Mouse (Mus musculus): ENCODE data around the gene Ric3.
"Not testable (repeated sequence)": the region's sequence is repeated elsewhere in the genome, so short reads cannot be mapped to it uniquely, and the experiment has no call there.

Gene Ric3

DNA sequence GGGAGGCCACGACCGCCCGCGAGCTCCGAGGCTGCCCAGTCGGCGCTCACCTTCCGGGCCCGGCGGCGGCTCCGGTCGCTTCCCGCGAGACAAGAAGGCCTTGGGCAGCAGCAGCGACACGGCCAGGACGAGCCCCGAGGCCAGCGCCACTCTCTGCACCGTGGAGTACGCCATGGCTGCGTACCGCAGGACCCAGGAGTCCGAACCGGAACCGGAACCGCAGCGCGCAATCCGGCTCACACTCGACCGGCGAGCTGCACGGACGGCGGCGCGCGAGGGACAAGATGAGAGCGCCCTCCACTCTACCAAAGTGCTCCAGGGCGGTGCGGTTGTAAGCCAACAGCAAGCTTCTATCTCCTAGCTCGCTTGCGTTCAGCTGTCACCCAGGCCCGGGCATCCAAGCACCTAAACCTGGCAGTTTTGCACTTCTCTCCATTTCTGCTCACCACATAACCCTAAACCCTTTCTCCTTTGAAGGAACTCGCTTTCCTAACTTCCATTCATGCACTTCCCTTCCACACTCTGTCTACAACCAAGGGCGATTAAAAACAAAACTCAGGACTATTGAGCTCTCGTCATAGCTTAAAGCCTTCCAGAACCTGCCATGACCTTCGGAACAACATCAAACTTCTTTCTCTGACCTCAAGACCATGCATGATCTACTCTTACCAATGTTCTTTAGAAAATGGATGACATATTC is at the start of gene Ric3:
TSS of gene Ric3 (minus strand) at position 219 of the 700 bp plus-strand sequence.
- peak; percentile 3 to 5 for DNase-seq

DNA sequence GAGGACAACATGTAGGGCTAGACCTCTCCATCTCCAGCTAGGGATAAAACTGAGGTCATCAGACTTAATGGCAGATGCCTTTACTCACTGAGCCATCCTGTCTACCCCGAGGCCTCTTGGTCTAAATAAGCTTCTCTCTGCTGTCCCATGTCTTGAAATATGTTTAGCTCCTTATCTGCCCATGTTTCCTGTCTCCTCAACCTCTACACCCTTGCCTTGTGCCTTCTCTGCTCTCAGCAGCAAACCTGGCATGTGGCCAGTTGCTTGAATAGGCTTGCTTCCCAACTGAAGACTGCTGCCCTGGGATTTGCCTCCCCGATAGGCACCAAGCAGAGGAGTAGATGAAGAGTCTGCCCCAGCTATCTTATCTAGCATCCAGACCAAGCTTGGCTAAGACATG is 48.4 kb upstream of the Ric3 start:
- no peak for DNase-seq

DNA sequence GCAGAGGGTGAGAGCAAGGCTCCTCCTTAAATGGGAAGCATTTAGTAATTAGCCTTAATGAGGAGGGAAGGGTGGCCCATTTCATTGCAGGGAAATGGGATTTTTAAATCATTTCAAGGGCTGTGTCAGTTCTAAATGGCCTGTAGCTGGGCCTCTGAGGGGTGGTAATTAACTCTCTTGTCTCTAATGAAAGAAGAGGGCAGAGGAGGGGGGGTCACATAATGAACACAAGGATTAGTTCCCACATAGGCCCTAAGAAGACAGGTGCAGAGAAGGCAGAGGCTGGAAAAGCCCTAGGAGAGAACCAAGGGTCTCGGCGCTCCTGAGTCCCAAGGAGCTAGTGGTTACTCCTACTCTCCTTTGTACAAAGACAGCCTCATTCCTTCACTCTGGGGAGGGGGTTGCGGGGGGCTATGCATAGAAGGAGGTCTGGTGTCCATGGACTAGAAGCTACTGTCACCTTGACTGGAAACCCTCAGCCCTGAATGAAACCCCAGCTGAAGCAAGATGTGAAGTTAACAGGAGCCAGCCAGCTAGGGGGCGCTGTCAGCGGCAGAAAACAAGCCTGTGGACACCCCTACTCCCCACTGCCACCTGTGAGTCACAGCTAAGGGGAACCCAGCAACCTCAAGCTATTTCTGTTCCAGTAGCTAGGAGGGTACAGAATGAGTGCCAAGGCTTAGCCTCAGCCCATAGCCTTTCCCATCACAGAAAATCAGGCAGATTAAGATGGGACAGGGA is 47.0 kb upstream of the Ric3 start:
- no peak for DNase-seq

DNA sequence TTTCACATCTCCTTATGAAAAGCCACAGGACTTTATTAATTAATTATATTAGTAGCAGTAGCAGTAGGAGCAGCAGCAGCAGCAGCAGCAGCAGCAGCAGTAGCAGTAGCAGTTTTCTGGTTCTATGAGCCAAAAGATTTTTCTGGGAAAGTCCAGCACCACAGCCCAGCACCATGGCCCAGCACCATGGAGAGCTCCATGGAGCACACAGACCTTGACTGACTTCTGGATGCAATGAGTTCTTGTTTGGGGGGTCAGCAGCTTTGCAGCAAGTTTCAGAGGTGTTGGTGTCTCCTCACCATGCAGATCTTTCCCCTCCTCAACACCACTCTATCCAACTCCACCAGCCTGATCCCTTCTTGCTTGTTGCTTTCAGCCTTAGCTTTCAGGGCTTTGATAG is 46.3 kb upstream of the Ric3 start:
- no peak for DNase-seq

DNA sequence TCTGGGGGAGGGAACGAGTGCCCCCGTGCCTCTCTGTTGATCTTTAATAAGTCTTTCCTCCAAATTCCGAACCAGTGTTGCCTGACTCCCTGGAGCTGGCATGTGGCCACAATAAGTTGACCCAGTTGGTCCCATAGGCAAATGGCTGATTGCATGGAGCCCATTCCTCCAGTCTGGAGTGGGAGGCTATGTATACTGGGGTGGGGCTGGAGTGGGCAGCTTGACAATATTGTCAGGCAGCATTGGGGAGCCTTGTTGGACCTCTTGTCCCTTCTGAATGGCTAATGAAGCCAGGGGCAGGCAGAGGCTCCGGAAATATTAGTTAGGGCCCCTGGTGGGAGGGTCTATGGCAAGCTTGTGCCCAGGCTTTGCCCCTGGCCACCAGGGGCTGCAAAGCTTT is 32.8 kb upstream of the Ric3 start:
- DNase-seq: no peak

DNA sequence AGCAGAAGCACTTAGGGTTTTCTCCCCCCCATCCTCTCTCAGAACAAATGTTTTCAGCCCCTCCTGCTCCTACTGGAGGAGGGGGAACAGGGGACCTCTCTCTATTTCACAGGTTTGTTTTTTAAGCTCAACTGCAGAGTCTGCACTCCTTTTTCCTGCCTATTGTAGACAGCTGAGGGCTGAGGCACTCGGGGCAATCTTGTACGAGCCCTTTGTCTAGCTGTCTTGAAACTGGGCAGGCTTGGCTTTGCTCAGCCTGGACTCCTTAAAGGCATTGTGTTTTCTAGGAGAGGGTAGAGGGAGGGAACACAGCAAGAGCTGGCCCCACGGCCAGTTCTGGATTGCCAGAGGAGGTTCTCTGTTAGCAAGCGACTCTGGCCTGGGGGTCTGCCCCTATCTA is 32.4 kb upstream of the Ric3 start:
- DNase-seq: not testable (repeated sequence)

DNA sequence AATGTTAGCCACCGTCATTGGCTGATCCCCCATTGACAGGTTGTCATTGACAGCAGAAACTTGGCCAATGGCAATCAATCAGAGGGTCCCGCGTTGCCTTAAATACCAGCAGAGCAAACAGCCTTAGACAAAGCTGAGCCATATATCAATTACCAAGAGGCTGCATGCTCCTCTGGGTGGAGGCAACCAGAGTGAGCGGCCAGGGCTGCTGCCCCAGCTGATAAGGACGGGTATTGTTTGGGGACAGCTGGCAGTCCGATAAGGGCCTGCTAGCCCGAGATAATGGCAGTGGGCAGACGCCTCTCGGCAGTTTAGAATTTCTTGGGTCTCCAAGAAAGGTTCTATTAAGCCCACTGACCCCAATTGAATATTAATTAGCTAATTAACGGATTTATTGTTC is 31.8 kb upstream of the Ric3 start:
- no peak for DNase-seq

DNA sequence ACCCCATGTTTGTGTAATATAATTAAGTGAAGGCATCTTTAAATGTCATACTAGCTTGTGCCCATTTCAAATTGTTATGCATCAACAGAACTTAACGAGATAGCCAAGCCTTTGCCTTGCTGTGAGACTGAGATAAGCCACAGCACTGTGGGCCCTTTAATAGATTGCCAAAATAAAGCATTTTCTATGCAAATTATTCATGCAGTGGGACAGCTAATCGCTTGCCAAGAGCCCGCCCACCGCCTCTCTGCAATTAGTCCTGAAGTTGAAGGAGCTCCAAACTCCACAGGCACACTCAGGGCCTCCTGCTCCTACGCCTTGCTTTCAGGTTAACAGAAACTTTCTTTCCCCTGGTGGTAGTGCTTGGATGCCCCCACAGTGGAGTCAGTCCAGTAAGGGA is 27.9 kb upstream of the Ric3 start:
- no peak for DNase-seq

DNA sequence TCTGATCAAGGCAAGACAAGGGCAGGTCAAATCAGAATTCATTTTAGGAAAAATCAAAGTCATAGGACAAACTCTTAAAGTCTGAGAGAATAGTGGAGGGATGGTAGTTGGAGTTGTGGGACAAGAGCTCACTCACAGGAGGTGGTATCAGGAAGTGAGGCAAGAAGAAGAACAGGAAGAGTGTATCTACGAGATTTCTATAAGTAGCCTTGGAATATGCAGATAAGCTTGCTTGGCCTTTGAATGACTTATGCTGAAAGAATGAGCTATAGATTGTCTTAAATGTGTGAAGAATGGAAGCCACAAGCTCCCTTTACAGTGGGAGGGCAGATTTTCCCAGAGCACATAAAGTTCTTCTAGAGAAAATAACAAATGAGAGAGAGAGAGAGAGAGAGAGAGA is 21.8 kb upstream of the Ric3 start:
- DNase-seq: no peak

DNA sequence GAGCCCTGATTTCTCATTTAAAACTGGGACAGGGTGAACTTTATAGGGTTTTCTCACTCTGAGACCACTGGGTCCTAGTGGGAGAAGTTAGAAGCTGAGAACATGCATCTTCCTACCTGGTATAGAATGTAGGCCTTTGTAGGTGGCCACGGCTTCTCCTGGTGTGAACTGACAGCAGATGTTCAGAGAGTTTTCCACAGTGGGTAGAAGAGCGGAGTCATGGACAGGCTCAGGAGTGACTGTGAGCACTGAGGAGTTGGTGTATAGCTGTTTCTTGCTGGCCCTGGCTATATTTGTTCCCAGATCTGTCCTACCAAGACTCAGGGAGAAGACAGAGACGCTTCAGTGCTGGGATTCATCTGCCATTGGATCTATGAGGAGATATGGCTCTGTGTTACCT is 18.0 kb upstream of the Ric3 start:
- no peak for DNase-seq

DNA sequence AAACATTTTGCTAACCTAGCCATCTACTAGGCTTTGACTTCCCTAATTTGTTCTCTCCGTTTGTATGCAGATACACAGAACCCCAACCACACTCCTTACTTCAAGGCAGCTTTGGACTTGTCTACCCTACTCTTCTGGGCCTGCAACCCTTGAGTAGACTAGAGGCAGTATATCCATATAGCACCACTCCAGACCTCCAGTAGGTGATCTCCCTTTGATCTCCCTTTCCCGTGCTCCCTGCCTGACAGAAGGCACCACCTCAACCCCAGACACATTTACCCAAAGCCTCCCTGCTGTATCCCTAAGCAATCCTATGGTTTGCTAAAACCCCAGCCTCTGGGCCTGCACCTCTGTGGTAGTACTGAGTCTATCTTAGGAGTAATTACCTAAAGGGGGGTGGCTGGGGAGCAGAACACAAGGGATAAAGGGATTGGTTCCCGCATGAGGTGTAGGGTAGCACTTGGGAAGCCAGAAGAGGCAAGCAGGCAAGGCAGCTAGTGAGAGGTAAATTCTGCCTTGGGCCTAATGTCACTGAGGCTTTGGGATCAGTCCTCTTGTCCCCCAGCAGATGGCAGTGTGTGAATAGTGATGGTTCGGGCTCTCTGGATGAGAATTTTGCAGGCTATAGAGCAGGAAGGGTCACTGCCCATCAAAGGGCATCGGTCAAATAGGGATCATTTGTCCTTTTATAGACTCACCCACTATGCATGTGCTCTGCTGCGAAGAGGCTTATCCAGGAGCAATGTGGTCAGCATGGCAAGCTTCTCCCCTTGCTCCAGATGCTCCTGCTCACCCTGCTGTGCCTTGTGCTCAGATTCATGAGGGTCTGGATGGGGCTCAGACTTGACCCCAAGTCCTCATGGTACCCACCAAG is 15.3 kb upstream of the Ric3 start:
- no peak for DNase-seq

DNA sequence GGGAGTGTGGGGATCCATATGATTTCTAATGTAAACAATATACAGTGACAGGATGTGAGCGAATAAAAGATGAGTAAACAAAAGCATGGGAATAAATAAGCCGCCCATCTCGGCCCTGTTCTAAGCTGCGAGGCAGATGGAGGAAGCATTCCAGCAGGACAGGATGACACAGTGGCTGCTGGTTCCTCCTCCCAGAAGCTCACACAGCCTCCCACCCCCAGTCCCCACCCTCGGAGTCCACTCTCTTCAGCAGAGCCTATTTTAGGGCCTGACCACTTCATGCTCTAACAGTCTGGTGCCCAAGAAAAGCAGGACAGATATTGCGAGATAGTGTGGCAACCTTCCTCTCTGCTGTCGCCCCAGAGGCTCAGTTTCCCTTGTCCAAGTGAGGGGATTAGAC is 14.1 kb upstream of the Ric3 start:
- no peak for DNase-seq

DNA sequence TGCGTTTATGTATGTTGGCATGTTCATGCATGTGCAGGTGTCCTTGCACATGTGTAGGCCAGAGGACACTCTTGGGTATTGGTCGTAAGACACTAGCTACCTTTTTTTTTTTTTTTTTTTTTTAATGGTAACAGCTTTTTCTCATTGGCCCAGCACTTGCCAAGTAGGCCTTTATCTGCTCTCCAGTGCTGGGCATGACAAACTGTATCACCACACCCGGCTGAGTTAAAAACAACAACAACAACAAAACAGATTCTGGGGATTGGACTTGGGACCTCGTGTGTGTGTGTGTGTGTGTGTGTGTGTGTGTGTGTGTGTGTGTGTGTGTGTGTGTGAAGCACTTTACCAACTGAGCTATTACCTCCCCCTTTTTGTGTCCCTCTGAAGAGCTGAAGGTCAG is 13.5 kb upstream of the Ric3 start:
- DNase-seq: no peak

DNA sequence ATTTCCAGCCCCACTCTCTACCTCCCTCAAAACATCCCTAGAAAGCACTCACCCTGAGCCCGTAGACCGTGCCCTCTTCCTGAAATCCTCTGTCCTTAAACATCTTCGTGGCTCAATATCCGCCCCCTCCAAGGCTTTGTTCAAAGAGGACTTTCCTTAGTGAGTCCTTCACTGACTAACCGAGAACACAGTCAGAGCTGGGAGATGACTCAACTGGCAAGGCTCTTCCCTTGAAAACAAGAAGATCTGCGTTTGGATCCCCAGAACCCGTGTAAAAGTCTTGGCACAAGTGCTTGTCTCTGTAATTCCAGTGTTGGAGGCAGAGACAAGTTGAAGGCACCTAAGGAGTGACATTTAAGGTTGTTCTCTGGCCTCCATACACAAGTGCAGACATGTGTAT is 11.2 kb upstream of the Ric3 start:
- no peak for DNase-seq

DNA sequence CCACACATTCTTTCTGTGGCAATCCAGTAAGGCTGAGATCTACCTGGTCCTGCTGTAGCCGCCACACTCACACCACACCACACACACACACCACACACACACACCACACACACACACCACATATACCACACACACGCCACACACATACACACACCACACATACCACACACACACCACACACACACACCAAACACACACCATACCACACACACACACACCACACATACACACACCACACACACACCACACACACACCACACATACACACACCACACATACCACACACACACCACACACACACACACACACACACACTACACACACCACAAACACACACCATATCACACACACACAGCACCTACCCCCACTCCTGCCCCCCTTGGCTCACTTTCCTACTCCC is 8.2 kb upstream of the Ric3 start:
- DNase-seq: not testable (repeated sequence)

DNA sequence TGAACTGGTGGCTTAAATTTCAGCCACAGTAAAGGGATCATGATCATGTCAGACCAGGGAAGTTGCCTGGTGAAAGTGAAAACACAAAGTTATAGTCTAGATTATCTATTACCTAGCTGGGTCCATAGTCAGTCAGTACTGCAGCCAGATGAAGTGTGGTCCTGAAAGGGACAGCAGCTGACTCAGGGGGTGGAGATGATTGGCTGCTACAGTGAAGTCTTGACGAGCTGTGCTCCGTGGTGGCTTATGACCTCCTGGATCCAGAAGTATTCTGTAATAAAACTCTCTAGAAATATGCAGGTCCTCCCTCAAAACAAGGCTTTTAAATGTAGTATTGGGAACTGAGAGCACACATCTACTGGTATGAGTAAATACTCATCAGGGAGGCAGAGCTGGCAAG is 3.8 kb upstream of the Ric3 start:
- DNase-seq: no peak

DNA sequence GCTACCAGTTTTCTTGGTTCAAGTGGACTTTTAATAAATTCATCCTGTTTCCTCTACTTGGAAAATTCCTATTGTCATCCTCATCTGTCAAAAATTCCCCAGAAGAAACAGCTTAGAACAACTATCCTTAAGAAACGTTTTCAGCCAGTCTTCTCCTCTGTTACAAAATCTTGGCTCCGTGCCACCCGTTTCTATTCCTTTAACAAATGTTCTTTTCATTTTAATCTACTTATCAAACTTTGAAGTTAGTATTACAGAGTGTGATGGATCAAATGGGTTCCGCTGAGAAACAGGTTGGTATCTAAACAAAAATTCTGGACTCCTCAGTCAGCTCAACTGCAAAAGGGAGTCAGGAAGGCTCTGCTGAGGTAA is 668 bp upstream of the Ric3 start:
- DNase-seq: no peak

DNA sequence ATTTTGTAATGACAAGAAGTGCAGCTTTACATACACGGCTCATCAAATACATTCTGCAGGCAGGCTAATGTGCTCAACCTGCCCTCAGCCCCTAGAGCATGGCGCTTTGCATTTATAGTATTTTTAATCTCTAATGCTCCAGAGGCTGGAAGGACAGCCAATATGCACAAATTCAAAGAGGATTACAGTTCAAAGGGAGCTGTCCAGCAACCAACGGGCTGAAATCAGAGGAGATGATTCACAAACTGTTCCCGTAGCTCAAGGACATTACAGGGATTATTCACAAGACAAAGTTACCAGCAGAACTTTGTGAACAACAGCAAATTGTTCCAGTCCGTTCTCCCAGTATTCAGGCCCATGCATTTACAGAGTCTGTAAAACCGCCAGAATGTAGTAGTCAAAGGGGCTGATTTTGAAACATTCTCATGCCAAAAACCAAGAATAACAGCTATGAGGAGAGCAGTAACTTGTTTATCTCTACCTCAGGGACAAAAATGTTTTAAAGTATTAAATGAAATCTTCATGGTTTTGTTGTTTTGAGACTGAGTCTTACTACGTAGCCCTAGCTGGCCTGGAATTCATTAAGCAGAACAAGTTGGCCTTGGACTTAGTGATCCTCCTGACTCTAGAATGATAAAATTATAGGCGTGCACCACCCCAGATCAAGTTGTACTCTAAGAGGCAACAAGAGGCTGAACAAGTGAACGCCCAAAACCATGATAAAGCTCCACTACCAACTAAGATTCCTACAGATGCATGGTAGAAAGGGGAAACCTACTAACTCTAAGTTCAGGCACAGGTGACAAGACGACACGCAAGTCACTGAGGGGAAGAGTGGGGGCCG is 640 bp downstream of the Ric3 start:
- no peak for DNase-seq

DNA sequence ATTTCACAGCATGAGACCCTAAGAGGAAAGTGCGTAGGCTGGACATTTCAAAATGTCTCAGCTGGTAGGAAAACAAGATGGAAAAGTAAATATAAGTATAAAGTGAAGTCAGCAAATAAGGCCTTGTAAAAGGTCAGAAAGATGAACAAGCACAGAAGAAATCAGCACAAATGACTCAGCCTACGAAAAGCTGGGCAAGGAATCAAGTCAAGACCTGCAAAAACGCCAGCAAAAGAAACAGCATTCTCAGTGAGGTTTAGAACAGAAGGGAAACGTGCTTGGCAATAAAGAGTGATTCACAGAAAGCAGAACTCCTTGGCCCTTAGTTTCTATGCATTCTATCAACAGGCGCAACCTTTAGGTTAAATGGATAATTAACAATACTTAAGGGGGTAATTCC is 10.8 kb downstream of the Ric3 start:
- DNase-seq: no peak

DNA sequence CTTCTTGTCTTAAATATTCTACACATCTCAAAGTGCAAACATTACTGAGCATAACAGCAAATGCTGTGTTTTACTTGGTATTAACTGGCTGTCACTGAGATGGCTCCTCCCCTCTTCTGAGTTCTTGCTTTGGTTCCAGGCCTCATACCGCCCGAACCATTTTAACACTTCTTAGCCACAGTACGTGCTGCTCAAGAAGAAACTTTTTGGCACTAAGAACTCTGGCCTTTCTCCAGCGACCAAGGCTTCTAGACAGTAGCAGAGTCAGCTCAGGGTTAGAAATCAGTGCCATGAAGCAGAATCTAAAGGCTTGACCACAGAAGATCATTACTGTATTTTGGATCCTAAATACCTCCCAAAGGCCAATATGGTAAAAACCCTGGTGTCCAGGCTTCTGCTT is 13.5 kb downstream of the Ric3 start:
- no peak for DNase-seq

DNA sequence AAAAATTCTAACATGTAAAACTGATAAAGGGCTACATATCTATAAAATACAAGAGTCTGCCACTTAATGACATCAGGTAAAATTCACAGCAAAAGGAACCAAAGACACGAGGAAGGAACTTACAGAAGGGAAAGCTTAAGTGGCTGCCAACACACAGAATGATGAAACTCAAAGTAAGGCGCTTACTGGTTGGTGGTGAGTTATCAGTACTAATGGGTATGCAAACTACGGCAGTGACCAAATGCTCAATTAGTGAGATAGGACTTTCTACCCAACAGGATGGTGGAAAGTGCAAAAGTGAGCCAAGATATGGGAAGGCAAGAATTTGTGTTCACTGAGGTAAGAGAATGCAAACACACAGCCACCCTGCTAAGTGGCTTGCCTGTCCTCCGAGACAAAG is 23.6 kb downstream of the Ric3 start:
- DNase-seq: no peak

DNA sequence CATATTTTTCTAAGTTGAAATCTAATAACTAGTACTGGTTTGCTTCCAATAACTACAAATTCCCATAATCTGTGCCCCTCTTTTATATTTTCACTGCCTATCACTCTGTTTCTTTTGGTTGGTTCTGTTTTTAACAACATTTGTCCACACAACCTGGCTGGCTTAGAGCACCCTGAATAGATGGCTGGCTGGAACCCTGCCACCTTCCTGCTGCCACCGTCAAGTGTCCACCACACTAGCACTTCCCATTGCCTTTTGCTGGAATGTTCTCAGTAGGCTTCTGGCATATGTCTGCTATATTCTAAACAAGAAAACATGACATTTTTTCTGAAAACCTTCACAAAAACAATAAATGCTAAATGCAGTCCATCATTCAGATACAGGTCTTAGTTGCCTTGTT is 32.3 kb downstream of the Ric3 start:
- DNase-seq: no peak

DNA sequence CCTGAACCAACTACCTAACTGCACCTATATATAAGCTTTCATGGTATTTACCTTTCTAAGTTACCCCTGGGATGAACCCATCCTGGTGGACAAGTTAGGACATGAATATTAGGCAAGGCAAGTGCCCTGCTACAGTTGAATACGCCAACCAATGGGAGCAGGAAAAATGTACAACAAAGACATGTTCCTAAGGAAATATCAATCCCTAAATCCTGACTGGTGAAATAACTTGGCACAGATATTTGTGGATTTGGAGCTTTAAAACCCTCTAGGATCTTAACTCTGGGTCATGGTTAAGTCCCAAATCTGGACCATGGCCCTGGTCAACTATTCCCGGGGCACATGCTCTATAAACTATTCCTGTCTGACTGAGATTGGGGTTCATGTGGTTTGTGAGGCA is 37.3 kb downstream of the Ric3 start:
- DNase-seq: no peak

Measured in spleen, adult 18-20 months (tissue).